Mouse (Mus musculus) heart, embryonic 10.5 days (tissue): ENCODE measurements around the gene Olfr811. TPM values are rescaled to one million over a fixed set of nuclear protein-coding genes. Genes with fewer than 3 reads are reported as not detected.

Source experiments
- DNase-seq: peaks from one replicate; pipeline ENCODE4 v3.0.0-alpha.2; 2017; ENCODE audit warnings: low spot score
- H3K27ac ChIP-seq: fragments of 300-500 bp; sonication (generic); 2 replicates; pipeline ENCODE4 v1.5.1; 2016; ENCODE audit warnings: mild to moderate bottlenecking
- H3K27me3 ChIP-seq: fragments of 300-500 bp; sonication (generic); 2 replicates; pipeline ENCODE4 v1.6.1; 2016; ENCODE audit warnings: mild to moderate bottlenecking; ENCODE audit not compliant: poor library complexity, insufficient read depth, severe bottlenecking
- H3K36me3 ChIP-seq: fragments of 300-500 bp; sonication (generic); 2 replicates; pipeline ENCODE4 v1.6.1; 2016; ENCODE audit warnings: mild to moderate bottlenecking, moderate library complexity
- H3K4me1 ChIP-seq: fragments of 300-500 bp; sonication (generic); 2 replicates; pipeline ENCODE4 v1.6.1; 2016; ENCODE audit warnings: mild to moderate bottlenecking
- H3K4me3 ChIP-seq: fragments of 300-500 bp; sonication (generic); 2 replicates; pipeline ENCODE4 v1.5.1; 2016; ENCODE audit warnings: mild to moderate bottlenecking, moderate library complexity
- H3K9me3 ChIP-seq: fragments of 300-500 bp; sonication (generic); 2 replicates; pipeline ENCODE4 v1.6.1; 2016; ENCODE audit warnings: mild to moderate bottlenecking, moderate library complexity
- WGBS: fragments of 180-500 bp; shearing (Covaris S2); methylation state at CpG from one replicate; pipeline ENCODE4 v1.1.7; 2016; 5-methylcytosine and 5-hydroxymethylcytosine counted together
- polyA plus RNA-seq: library from polyadenylated mRNA; unstranded; fragments of >200 nt; fragmentation: Nextera tagmentation; extraction: Ambion mirVana; gene quantifications from 2 replicates; pipeline ENCODE4 v1.2.1, GENCODE M21; 2016

Olfr811 gene
- not detected in 2 replicates for polyA plus RNA-seq

DNA sequence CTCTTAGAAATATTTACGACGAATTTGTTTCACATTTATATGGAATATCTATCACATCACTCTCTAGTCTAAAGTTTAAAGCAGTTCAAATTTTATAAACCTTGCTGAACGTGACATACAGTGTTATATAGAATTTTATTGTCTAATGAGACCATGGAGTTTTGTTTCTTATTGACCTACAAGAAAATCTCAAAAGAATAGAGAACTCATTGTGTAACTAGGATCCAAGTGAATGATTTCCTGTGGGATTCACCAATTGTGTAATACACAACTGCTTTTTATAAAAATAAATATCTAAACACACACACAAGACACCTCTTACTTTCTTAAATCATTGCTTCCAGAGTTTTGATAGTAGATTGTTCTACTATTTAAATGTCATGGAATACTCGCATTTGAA lies at the start of gene Olfr811:
Olfr811 (minus strand) TSS at position 101 of the 400 bp plus-strand sequence.
- DNase-seq, result no peak
- WGBS, result 78% methylated on average over 4 of the region's 4 CpGs
- Histone ChIP-seq H3K4me3 (no peak within 1 kb of the TSS), H3K27me3 (no peaks in the 10 kb centered on the region), H3K4me1 (no peaks in the 10 kb centered on the region), H3K27ac (no peak within 1 kb of the TSS), H3K36me3 (no peaks in the 10 kb centered on the region), H3K9me3 (no peaks in the 10 kb centered on the region)

DNA sequence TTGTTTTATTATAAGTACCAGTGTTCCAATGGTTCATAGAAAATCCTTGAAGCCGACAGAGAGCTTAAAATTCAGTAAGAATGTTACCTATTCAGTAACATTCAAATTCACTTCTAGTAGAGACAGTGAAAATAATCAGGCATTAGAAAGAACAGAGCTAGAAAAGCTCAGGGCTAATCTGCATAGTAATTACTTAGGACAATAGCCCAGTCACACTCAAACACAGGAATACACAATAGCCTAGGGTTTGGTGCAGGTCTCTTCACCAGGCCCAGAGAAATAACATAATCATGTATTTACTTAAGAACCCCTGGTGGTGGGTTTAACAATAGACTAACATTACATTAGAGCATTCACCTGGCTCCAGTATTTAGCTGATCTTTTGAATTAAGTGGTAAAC lies 43.1 kb upstream of the Olfr811 start:
- Histone ChIP-seq H3K9me3 (no peaks in the 10 kb centered on the region), H3K27me3 (no peaks in the 10 kb centered on the region), H3K36me3 (no peaks in the 10 kb centered on the region), H3K4me3 (no peak overlapping the region), H3K27ac (no peak overlapping the region), H3K4me1 (no peaks in the 10 kb centered on the region)
- 70% methylated on average over 1 of the region's 1 CpGs for WGBS
- DNase-seq, result no peak

DNA sequence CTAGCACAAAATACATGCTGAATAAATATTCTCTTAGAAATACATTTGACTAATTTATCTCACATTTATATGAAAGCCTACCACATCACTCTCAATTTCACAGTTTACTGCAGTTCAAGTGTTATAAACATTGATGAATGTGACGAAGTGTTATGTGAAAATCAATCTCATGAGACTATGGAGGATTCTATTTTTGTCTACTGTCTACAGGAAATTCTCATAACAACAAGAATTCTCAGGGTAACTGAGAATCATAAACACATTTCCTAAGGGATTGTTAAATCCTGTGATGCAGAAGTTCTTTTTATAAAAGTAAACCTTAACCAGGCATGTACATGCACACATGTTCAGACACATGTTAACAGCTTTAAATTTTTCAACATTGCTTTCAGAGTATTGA lies 41.8 kb upstream of the Olfr811 start, which contains the start of gene Olfr812:
Olfr812 (minus strand) TSS at position 101 of the 400 bp plus-strand sequence.
- H3K27ac ChIP-seq, result no peak within 1 kb of the TSS
- 78% methylated on average over 1 of the region's 1 CpGs for WGBS
- DNase-seq, result no peak

DNA sequence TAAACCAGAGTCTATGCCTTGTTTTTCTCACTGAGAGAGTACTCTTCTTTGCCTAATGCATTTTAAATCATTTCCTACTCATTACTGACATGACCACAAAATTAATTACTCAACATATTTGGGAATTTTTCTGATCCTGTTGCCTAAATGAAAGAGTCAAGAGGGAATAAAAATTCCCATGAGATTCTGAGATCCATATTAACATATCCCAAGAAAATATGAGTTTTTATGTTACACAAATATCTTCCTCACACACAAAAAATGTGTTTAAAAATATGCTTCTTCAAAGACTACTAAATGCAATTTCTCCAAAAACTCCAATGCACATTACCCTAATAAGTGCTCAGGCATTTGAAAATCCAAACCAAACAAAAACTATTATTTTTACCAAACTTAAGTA lies 9.4 kb downstream of the Olfr811 start, which contains the start of gene Olfr810:
Olfr810 (minus strand) TSS at position 101 of the 400 bp plus-strand sequence.
- no peak for DNase-seq
- no peaks in the 10 kb centered on the region for H3K9me3 ChIP-seq
- H3K27ac ChIP-seq, result no peak within 1 kb of the TSS
- H3K36me3 ChIP-seq, result no peaks in the 10 kb centered on the region
- H3K27me3 ChIP-seq, result no peaks in the 10 kb centered on the region
- H3K4me3 ChIP-seq, result no peak within 1 kb of the TSS
- no peaks in the 10 kb centered on the region for H3K4me1 ChIP-seq

More for the DNA sequence above, 41.8 kb upstream of the Olfr811 start, which contains the start of gene Olfr812:
- H3K27me3 ChIP-seq, result no peaks in the 10 kb centered on the region
- H3K9me3 ChIP-seq, result no peaks in the 10 kb centered on the region
- H3K4me3 ChIP-seq, result no peak within 1 kb of the TSS
- H3K36me3 ChIP-seq, result no peaks in the 10 kb centered on the region
- no peaks in the 10 kb centered on the region for H3K4me1 ChIP-seq

DNA sequence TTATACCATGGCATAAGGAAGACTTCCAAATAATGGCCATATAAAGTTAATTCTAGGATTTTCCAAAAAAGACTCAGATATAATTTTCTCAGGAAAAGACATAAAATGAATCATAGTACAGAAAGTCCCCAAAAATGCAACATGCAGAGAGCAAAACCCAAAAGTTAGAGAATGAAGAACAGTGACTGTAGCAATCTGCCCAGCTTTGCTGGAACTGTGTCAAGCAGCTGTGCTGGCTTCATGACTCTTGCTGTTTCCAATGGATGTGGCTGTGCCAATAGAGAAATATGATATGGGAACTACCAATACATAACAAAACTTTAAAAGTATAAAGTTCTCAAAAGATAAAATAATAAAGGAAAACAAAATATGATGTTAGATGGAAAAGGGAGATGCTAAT lies 26.1 kb downstream of the Olfr811 start:
- no peak for DNase-seq
- H3K27ac ChIP-seq, result no peak overlapping the region

DNA sequence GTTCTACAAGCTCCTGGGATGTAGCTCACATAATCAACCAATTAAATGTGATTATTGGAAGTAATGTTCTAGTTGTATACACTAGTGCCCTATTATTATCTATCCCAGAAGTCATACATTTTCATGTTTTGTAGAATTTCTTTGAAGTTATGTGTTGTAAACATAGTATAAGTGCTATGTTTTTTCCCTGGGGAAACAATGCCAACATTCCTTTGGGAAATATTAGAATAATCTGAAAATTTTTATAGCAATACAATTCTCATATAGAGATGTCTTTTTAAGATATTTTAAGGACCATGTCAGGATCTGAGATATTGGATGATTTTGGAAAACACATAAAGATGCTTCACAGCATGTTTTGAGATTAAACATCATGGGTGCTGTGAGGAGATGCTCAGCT lies 29.9 kb downstream of the Olfr811 start, which contains the start of gene Olfr809:
Olfr809 (plus strand) TSS at position 301 of the 400 bp plus-strand sequence.
- H3K36me3 ChIP-seq, result no peaks in the 10 kb centered on the region
- H3K9me3 ChIP-seq, result no peaks in the 10 kb centered on the region
- H3K27me3 ChIP-seq, result no peaks in the 10 kb centered on the region
- no peak within 1 kb of the TSS for H3K27ac ChIP-seq
- DNase-seq, result no peak
- no peaks in the 10 kb centered on the region for H3K4me1 ChIP-seq
- no peak within 1 kb of the TSS for H3K4me3 ChIP-seq

More for the DNA sequence above, 26.1 kb downstream of the Olfr811 start:
- H3K9me3 ChIP-seq, result no peaks in the 10 kb centered on the region
- no peaks in the 10 kb centered on the region for H3K4me1 ChIP-seq
- no peaks in the 10 kb centered on the region for H3K27me3 ChIP-seq
- no peak overlapping the region for H3K4me3 ChIP-seq
- H3K36me3 ChIP-seq, result no peaks in the 10 kb centered on the region

DNA sequence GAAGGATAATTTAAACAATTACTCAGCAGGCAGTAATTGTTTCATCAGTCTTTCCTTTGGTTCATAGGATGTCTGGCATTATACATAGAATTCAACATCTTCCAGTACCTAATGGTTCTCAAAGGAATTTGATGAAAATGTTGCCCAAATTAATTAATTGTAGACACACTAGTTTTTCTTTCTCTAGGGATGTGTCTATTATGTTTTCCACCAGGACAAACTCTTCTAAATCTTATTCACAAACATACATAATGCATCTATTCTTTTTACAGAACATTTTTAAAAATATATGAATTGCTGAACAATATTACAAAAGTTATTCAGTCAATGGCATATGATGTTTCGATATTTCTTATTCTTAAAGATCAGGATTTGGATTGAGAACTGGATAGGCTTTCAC lies 39.0 kb downstream of the Olfr811 start, which contains the start of gene Olfr808:
Olfr808 (plus strand) TSS at position 301 of the 400 bp plus-strand sequence.
- 76% methylated on average over 1 of the region's 1 CpGs for WGBS

DNA sequence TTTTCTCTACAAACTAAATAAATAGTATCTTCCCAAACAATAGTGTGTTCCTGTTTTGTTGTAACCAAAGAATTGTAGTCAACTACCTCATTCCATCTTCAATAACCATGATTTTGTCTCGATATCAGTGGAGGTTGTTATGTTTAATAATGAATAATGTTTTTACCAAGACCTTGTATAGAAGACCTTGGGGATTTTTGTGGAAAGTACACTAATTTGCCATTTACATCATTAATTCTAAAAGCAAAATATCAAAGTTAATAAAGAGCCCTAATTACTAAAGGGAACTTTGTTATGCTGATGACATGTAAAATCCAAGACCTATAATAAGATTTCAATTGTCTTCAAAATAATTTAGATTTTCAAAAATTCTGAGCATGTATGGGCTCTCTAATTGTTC lies 46.5 kb downstream of the Olfr811 start, which contains the start of gene Olfr807:
Olfr807 (minus strand) TSS at position 101 of the 400 bp plus-strand sequence.
- Histone ChIP-seq H3K27ac (no peak within 1 kb of the TSS), H3K4me1 (no peaks in the 10 kb centered on the region), H3K27me3 (no peaks in the 10 kb centered on the region), H3K4me3 (no peak within 1 kb of the TSS), H3K36me3 (no peaks in the 10 kb centered on the region), H3K9me3 (no peaks in the 10 kb centered on the region)
- 85% methylated on average over 1 of the region's 1 CpGs for WGBS
- DNase-seq, result no peak

More for the DNA sequence above, 39.0 kb downstream of the Olfr811 start, which contains the start of gene Olfr808:
- H3K9me3 ChIP-seq, result no peaks in the 10 kb centered on the region
- DNase-seq, result no peak
- H3K36me3 ChIP-seq, result no peaks in the 10 kb centered on the region
- H3K4me3 ChIP-seq, result no peak within 1 kb of the TSS
- H3K27ac ChIP-seq, result no peak within 1 kb of the TSS
- H3K4me1 ChIP-seq, result no peaks in the 10 kb centered on the region
- no peaks in the 10 kb centered on the region for H3K27me3 ChIP-seq

Other genes starting within 250 kb of the Olfr811 start
- gene Olfr794, start 236.7 kb downstream of the Olfr811 start, polyA plus RNA-seq, result not detected in 2 replicates
- gene Olfr796, start 191.8 kb downstream of the Olfr811 start, polyA plus RNA-seq, result not detected in 2 replicates
- gene Olfr798, start 176.5 kb downstream of the Olfr811 start, polyA plus RNA-seq, result not detected in 2 replicates
- not detected in 2 replicates for gene Olfr799, start 166.9 kb downstream of the Olfr811 start, polyA plus RNA-seq
- not detected in 2 replicates for gene Olfr800, start 146.7 kb downstream of the Olfr811 start, polyA plus RNA-seq
- not detected in 2 replicates for gene Olfr801, start 130.5 kb downstream of the Olfr811 start, polyA plus RNA-seq
- not detected in 2 replicates for gene Olfr802, start 116.2 kb downstream of the Olfr811 start, polyA plus RNA-seq
- not detected in 2 replicates for gene Olfr803, start 110.1 kb downstream of the Olfr811 start, polyA plus RNA-seq
- gene Olfr804, start 101.2 kb downstream of the Olfr811 start, polyA plus RNA-seq, result not detected in 2 replicates
- gene Olfr805, start 75.0 kb downstream of the Olfr811 start, polyA plus RNA-seq, result not detected in 2 replicates
- gene Olfr806, start 62.5 kb downstream of the Olfr811 start, polyA plus RNA-seq, result not detected in 2 replicates
- gene Olfr807, start 46.6 kb downstream of the Olfr811 start, polyA plus RNA-seq, result not detected in 2 replicates
- not detected in 2 replicates for gene Olfr808, start 38.9 kb downstream of the Olfr811 start, polyA plus RNA-seq
- not detected in 2 replicates for gene Olfr809, start 29.8 kb downstream of the Olfr811 start, polyA plus RNA-seq
- gene Olfr810, start 9.5 kb downstream of the Olfr811 start, polyA plus RNA-seq, result not detected in 2 replicates
- not detected in 2 replicates for gene Olfr812, start 41.7 kb upstream of the Olfr811 start, polyA plus RNA-seq
- not detected in 2 replicates for gene Olfr813, start 51.0 kb upstream of the Olfr811 start, polyA plus RNA-seq
- gene Olfr814, start 75.5 kb upstream of the Olfr811 start, polyA plus RNA-seq, result not detected in 2 replicates
- gene Olfr815, start 101.5 kb upstream of the Olfr811 start, polyA plus RNA-seq, result not detected in 2 replicates
- gene Olfr816, start 111.2 kb upstream of the Olfr811 start, polyA plus RNA-seq, result not detected in 2 replicates
- not detected in 2 replicates for gene Olfr818, start 144.7 kb upstream of the Olfr811 start, polyA plus RNA-seq
- gene Olfr819, start 162.9 kb upstream of the Olfr811 start, polyA plus RNA-seq, result not detected in 2 replicates
- gene Olfr247, start 171.7 kb upstream of the Olfr811 start, polyA plus RNA-seq, result not detected in 2 replicates
- not detected in 2 replicates for gene Gm10310, start 180.7 kb upstream of the Olfr811 start, polyA plus RNA-seq
- gene Olfr820, start 208.2 kb upstream of the Olfr811 start, polyA plus RNA-seq, result not detected in 2 replicates
- not detected in 2 replicates for gene Olfr821, start 226.0 kb upstream of the Olfr811 start, polyA plus RNA-seq